Mouse (Mus musculus) midbrain, postnatal 0 days (tissue): ENCODE data around the gene Apba2. TPM values are rescaled to one million over a fixed set of nuclear protein-coding genes. Genes with fewer than 3 reads are reported as not detected.

ENCODE experiments used
- ATAC-seq: fragments of 200-750 bp; cut with Nextera tagmentation; 2 replicates; pipeline ENCODE4 v1.8.0; 2017; ENCODE audit warnings: moderate number of reproducible peaks, mild to moderate bottlenecking, moderate TSS enrichment, moderate library complexity; ENCODE audit not compliant: low FRiP score
- DNase-seq: peaks from one replicate; pipeline ENCODE4 v3.0.0-alpha.2; 2015; ENCODE audit warnings: low spot score
- H3K27ac ChIP-seq: fragments of 300-500 bp; sonication (generic); 2 replicates; pipeline ENCODE4 v1.5.1; 2014; ENCODE audit warnings: low read depth, mild to moderate bottlenecking, low read length, mixed read lengths
- H3K27me3 ChIP-seq: fragments of 300-500 bp; sonication (generic); 2 replicates; pipeline ENCODE4 v1.6.1; 2014; ENCODE audit warnings: low read length, control low read depth, mixed read lengths; ENCODE audit not compliant: insufficient read depth
- H3K36me3 ChIP-seq: fragments of 300-500 bp; sonication (generic); 2 replicates; pipeline ENCODE4 v1.6.1; 2014; ENCODE audit warnings: low read length, control low read depth, mixed read lengths; ENCODE audit not compliant: insufficient read depth
- H3K4me1 ChIP-seq: fragments of 300-500 bp; sonication (generic); 2 replicates; pipeline ENCODE4 v1.6.1; 2014; ENCODE audit warnings: mild to moderate bottlenecking, control low read depth, antibody characterized with exemption, low read length, mixed read lengths; ENCODE audit not compliant: insufficient read depth
- H3K4me2 ChIP-seq: fragments of 300-500 bp; sonication (generic); 2 replicates; pipeline ENCODE4 v1.6.1; 2014; ENCODE audit warnings: low read depth, mild to moderate bottlenecking, low read length, mixed read lengths; ENCODE audit not compliant: poor library complexity, severe bottlenecking
- H3K4me3 ChIP-seq: fragments of 300-500 bp; sonication (generic); 2 replicates; pipeline ENCODE4 v1.5.1; 2014; ENCODE audit warnings: low read depth, mild to moderate bottlenecking, low read length, moderate library complexity
- H3K9ac ChIP-seq: fragments of 300-500 bp; sonication (generic); replicated peaks from 2 replicates; pipeline ENCODE4 v1.6.1; 2014; ENCODE audit warnings: mild to moderate bottlenecking, low read length, moderate library complexity, mixed read lengths; ENCODE audit not compliant: poor library complexity, severe bottlenecking
- H3K9me3 ChIP-seq: fragments of 300-500 bp; sonication (generic); 2 replicates; pipeline ENCODE4 v1.6.1; 2016; ENCODE audit warnings: low read length, control low read depth
- CTCF ChIP-seq: IDR thresholded peaks from 2 replicates; pipeline ENCODE4 v1.5.1; 2016; ENCODE audit warnings: antibody characterized with exemption, mild to moderate bottlenecking
- WGBS: fragments of 180-500 bp; shearing (Covaris S2); extraction: QIAGEN DNeasy Blood & Tissue Kit; methylation state at CpG from one replicate; pipeline ENCODE4 v1.1.7; 2014; 5-methylcytosine and 5-hydroxymethylcytosine counted together
- polyA plus RNA-seq: library from polyadenylated mRNA; unstranded; fragments of >200 nt; fragmentation: Nextera tagmentation; extraction: Ambion mirVana; gene quantifications from 2 replicates; pipeline ENCODE4 v1.2.1, GENCODE M21; 2015
- total RNA-seq: library from RNA; depleted of rRNA; stranded (reverse); fragments of >200 nt; gene quantifications from 2 replicates; pipeline ENCODE4 v1.2.3, GENCODE M21; 2014

Gene Apba2
- total and polyA plus RNA-seq, 2 experiments from 2014 or later = 199 to 374 TPM

DNA sequence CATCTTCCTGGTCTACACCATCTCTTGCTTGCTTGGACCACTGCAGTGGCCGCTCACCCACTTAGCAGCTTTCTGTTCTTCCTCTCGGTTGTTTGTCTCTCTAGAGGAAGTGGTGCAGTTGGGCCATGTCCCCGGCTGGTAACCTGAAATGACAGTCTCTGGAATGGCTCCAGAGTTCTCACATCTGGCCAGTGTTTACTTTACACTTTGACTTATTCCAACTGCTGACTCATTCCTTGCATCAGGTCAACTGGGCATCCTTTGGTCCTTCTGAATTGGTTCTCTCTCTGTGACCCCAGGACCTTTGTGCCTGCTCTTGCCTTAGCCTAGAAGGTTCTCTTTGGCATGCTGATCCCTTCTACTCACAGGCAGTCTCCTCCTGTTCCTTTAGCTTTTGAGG lies 227.3 kb downstream of the Apba2 start:
- Histone ChIP-seq H3K9ac (no peak overlapping the region), H3K36me3 (peaks cover 2% of the 10 kb centered on the region), H3K9me3 (no peaks in the 10 kb centered on the region), H3K4me2 (no peak overlapping the region), H3K4me3 (no peak overlapping the region), H3K4me1 (0 out of 2 replicates have a peak, but pooled peaks cover 3% of the 10 kb centered on the region), H3K27ac (no peak overlapping the region), H3K27me3 (no peaks in the 10 kb centered on the region)
- 88% methylated on average over 3 of the region's 3 CpGs for WGBS
- ATAC-seq = no peak
- TF ChIP-seq CTCF = no peak
- no peak for DNase-seq

DNA sequence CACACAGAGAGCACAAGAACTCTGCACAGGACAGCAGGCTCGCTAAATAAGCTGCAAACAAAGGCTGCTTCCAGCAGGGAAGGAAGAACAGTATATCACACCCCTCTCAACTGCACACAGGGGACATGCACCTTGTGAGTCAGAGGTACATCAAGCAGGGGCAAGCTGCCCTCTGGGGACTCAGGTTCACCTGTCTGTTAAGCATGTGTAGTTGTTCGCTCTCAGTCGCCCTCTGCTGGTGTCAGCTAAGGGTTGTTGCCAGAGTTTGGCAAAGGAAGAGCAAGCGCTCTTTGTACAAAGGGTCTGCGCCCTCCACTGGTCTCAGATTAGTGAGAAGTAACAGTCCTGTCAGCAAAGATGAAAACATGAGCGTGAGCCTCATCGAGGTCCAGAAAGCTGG lies 228.3 kb downstream of the Apba2 start:
- ATAC-seq (peak; percentile 9; the same call in 1 of the 2 replicates), DNase-seq (peak; percentile 91)
- peak; percentile 95 for TF ChIP-seq CTCF
- H3K27ac ChIP-seq = no peak overlapping the region
- 16% methylated on average over 7 of the region's 7 CpGs for WGBS
- no peaks in the 10 kb centered on the region for H3K27me3 ChIP-seq
- no peak overlapping the region for H3K4me2 ChIP-seq
- H3K36me3 ChIP-seq = peaks cover 2% of the 10 kb centered on the region
- 0 out of 2 replicates have a peak, but pooled peaks cover 3% of the 10 kb centered on the region for H3K4me1 ChIP-seq
- H3K9ac ChIP-seq = no peak overlapping the region
- no peaks in the 10 kb centered on the region for H3K9me3 ChIP-seq
- no peak overlapping the region for H3K4me3 ChIP-seq

DNA sequence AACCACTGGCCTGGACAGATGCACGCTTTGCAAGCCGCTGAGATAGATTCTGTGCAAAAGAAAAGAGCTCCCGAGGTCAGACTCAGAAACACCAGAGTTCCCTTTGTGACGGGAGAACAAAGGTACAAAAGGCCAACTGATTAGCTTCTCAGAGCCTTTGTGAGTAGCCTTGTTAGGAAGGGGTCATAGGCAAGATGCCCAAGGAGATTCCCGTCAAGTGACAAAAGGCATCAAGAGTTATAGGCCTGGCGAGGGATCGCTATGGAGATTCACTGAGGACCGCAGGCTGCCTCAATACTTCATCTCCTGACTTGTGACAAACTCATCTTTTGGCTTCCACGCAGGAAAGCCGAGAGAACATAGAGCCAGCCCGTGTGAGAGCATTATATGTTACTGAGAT lies 237.6 kb downstream of the Apba2 start:
- Histone ChIP-seq H3K4me2 (no peak overlapping the region), H3K9ac (no peak overlapping the region; the same call in 1 of the 2 replicates), H3K4me3 (no peak overlapping the region), H3K4me1 (no peaks in the 10 kb centered on the region), H3K27me3 (no peaks in the 10 kb centered on the region), H3K9me3 (no peaks in the 10 kb centered on the region), H3K36me3 (peaks cover 16% of the 10 kb centered on the region), H3K27ac (no peak overlapping the region)
- no peak for ATAC-seq
- no peak for DNase-seq
- 25% methylated on average over 11 of the region's 11 CpGs for WGBS
- no peak for TF ChIP-seq CTCF

DNA sequence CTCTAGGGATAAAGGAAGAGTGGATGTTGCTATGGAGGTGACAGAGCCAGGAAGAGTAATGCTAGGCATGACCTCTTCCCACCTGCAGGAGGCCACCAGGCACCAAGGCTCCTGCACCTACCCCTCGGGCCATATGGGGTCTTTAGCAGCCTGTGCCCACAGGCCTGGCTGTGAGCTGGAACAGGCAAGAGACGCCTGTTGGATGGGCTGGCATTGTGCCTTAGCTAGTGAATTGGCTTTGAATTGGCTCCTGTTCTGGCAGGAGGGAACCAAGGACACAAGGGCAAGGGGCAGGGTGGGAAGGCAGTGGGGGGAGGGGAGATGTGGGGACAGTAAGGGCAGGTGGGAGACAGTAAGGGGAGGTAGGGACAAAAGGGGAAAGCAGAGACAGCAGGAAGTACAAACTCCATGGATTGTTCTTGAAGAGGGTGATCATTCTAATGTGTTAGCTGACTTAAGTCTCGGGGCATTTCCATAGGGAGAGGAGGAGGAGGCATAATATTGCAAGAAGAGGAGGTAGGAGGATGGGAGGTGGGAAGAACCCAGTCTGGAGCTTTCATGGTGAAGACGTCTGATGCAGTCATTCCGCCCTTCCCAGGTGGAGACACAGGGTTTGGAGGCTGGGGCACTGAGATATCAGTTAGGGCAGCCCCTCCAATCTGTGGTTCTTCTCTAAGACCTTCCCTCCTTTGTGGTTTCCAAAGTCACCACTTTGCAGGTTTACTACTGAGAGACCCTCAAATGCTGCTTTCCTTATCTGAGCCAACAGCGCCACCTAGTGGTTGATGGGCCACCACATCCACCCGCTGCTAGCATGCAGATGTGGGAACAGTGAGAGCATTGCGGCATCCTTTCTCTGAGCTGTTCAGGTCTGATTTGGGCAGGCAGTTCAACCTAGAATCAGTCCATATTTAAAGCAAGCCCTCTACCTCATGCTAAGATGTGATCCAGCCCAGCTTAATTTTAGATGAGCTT lies 240.1 kb downstream of the Apba2 start:
- Histone ChIP-seq H3K9me3 (no peaks in the 10 kb centered on the region), H3K9ac (no peak overlapping the region), H3K4me3 (no peak overlapping the region), H3K36me3 (peaks cover 33% of the 10 kb centered on the region), H3K27ac (peak overlapping the region; percentile 13; the same call in 1 of the 2 replicates), H3K27me3 (no peaks in the 10 kb centered on the region), H3K4me1 (no peaks in the 10 kb centered on the region), H3K4me2 (no peak overlapping the region)
- DNase-seq (peak; percentile 94), ATAC-seq (peak; percentile 92)
- WGBS = 25% methylated on average over 8 of the region's 8 CpGs
- TF ChIP-seq CTCF = peak; percentile 99

DNA sequence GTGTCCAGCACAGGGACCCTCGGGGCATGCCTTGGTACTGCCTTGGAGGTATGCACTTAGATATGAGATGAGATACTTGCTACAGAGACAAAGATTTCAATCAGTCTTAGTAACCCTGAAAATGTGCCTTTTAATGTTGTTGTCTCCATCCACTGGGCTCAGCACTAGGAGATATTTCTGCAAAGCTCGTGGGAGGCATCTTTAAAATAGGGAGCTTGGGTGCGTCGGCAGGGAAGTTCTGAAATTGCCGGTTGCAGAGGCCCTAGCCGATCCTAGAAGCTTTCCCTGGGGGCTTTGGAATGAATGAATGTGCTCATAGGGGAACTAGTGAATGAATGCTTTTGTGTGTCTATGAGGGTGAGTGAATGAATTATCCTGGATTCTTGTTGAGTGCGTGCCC lies 242.1 kb downstream of the Apba2 start:
- DNase-seq (no peak), ATAC-seq (no peak)
- no peak overlapping the region for H3K4me3 ChIP-seq
- no peak overlapping the region for H3K4me2 ChIP-seq
- no peaks in the 10 kb centered on the region for H3K9me3 ChIP-seq
- no peak overlapping the region for H3K27ac ChIP-seq
- TF ChIP-seq CTCF = no peak
- H3K27me3 ChIP-seq = no peaks in the 10 kb centered on the region
- H3K9ac ChIP-seq = no peak overlapping the region
- H3K36me3 ChIP-seq = peaks cover 29% of the 10 kb centered on the region
- H3K4me1 ChIP-seq = no peaks in the 10 kb centered on the region
- WGBS = 92% methylated on average over 7 of the region's 7 CpGs

DNA sequence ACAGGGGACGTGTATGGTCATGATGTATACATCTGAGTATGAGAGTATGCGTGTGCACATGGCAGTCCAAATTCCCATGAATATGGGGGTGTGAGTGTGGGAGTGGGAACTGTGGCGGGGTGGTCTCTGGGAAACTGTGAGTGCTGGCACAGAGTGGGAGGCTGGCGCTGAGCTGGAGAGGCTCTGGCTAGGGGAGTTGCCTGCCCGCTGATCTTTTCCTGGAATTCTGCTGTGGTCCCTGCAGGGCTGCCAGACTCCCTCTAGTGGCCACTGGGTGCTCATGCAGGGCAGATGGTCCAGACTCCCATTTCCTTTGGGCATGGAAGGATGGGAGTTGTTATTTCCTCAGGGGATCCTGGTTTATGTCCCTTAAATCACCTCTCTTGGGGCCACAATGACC lies 250.0 kb downstream of the Apba2 start:
- Histone ChIP-seq H3K27ac (no peak overlapping the region), H3K4me2 (no peak overlapping the region), H3K27me3 (no peaks in the 10 kb centered on the region), H3K36me3 (peaks cover 2% of the 10 kb centered on the region; the same call in 1 of the 2 replicates), H3K4me3 (no peak overlapping the region), H3K9ac (no peak overlapping the region), H3K4me1 (no peaks in the 10 kb centered on the region), H3K9me3 (no peaks in the 10 kb centered on the region)
- TF ChIP-seq CTCF = peak; percentile 96
- DNase-seq (peak; percentile 84), ATAC-seq (peak; percentile 76)
- 35% methylated on average over 4 of the region's 5 CpGs for WGBS
